Mouse (Mus musculus) CH12.LX (cell line): ENCODE measurements around the gene Tspan14. TPM values are rescaled to one million over a fixed set of nuclear protein-coding genes. Genes with fewer than 3 reads are reported as not detected.

ENCODE experiments used
- DNase-seq: peaks from one replicate; pipeline ENCODE4 v3.0.0-alpha.2; 2013; ENCODE audit errors: extremely low read depth
- H3K27ac ChIP-seq: 2 replicates; pipeline ENCODE4 v1.5.1; 2012; ENCODE audit warnings: low read depth, mild to moderate bottlenecking, control low read depth, moderate library complexity; ENCODE audit not compliant: insufficient read depth
- H3K27me3 ChIP-seq: replicated peaks from 2 replicates; pipeline ENCODE3; 2012; ENCODE audit warnings: inconsistent platforms
- H3K36me3 ChIP-seq, 2 experiments: replicated peaks in 1 of 2; 2 replicates each; pipeline versions ENCODE3 to v1.6.1; 2012; ENCODE audit warnings: inconsistent platforms in 1 of 2, low read length in 1 of 2, mild to moderate bottlenecking in 1 of 2, mixed read lengths in 1 of 2, moderate library complexity in 1 of 2; ENCODE audit not compliant: control insufficient read depth in 1 of 2, insufficient read depth in 1 of 2
- H3K4me1 ChIP-seq, 2 experiments: 2 replicates each; pipeline ENCODE4 v1.6.1; 2012; ENCODE audit warnings: inconsistent platforms in 1 of 2, moderate library complexity in 1 of 2; ENCODE audit not compliant: insufficient read depth in 2 of 2, control insufficient read depth in 1 of 2
- H3K4me2 ChIP-seq: 2 replicates; pipeline ENCODE4 v1.6.1; 2012; ENCODE audit warnings: low read depth, mild to moderate bottlenecking, control low read depth; ENCODE audit not compliant: poor library complexity, insufficient read depth, severe bottlenecking
- H3K4me3 ChIP-seq, 3 experiments: fragments of 150-350 bp in 1 of 3; sonication (generic) in 1 of 3; replicated peaks in 1 of 3; 2 replicates each; pipeline versions ENCODE3 to v1.5.1; 2011 to 2012; ENCODE audit warnings: low read depth in 2 of 3, low read length in 2 of 3, mild to moderate bottlenecking in 2 of 3, moderate library complexity in 2 of 3, control low read depth in 1 of 3, improper control_type of control experiment in 1 of 3, inconsistent platforms in 1 of 3, mixed read lengths in 1 of 3; ENCODE audit not compliant: poor library complexity in 1 of 3
- H3K79me2 ChIP-seq: replicated peaks from 2 replicates; pipeline ENCODE4 v1.6.1; 2012; ENCODE audit warnings: mild to moderate bottlenecking, moderate library complexity; ENCODE audit not compliant: control insufficient read depth, poor library complexity, insufficient read depth, severe bottlenecking; ENCODE audit errors: extremely low read depth
- H3K9ac ChIP-seq: 2 replicates; pipeline ENCODE4 v1.6.1; 2012; ENCODE audit warnings: low read depth, mild to moderate bottlenecking, control low read depth, moderate library complexity; ENCODE audit not compliant: insufficient read depth
- H3K9me3 ChIP-seq: replicated peaks from 2 replicates; pipeline ENCODE3; 2012; ENCODE audit warnings: low read length, inconsistent platforms, mixed read lengths
- BHLHE40 ChIP-seq: IDR thresholded peaks from 2 replicates; pipeline ENCODE4 v1.6.1; 2011; ENCODE audit warnings: mild to moderate bottlenecking, low read depth, low read length, improper control_type of control experiment
- CHD1 ChIP-seq: IDR thresholded peaks from 2 replicates; pipeline ENCODE4 v1.6.1; 2012; ENCODE audit warnings: low read depth, low read length, improper control_type of control experiment, inconsistent platforms
- CHD2 ChIP-seq: IDR thresholded peaks from 2 replicates; pipeline ENCODE4 v1.6.1; 2011; ENCODE audit warnings: low read length, improper control_type of control experiment
- CTCF ChIP-seq, 2 experiments: IDR thresholded peaks in 1 of 2; conservative IDR thresholded peaks in 1 of 2; 2 replicates each; pipeline ENCODE4 v1.5.1; 2011 to 2012; ENCODE audit warnings: low read depth in 2 of 2, low read length in 2 of 2, improper control_type of control experiment in 1 of 2, inconsistent platforms in 1 of 2, mild to moderate bottlenecking in 1 of 2, moderate library complexity in 1 of 2
- E2F4 ChIP-seq: IDR thresholded peaks from 2 replicates; pipeline ENCODE4 v1.6.1; 2011; ENCODE audit warnings: low read depth, low read length, improper control_type of control experiment; ENCODE audit not compliant: insufficient replicate concordance
- ELF1 ChIP-seq: IDR thresholded peaks from 2 replicates; pipeline ENCODE4 v1.6.1; 2014; ENCODE audit warnings: low read depth, mild to moderate bottlenecking, inconsistent platforms, low read length, improper control_type of control experiment
- EP300 ChIP-seq: IDR thresholded peaks from 2 replicates; pipeline ENCODE4 v1.6.1; 2011; ENCODE audit warnings: low read length, improper control_type of control experiment
- ETS1 ChIP-seq: conservative IDR thresholded peaks from 2 replicates; pipeline ENCODE4 v1.6.1; 2012; ENCODE audit warnings: low read depth, mild to moderate bottlenecking, inconsistent platforms, low read length, improper control_type of control experiment, moderate library complexity
- GABPA ChIP-seq: IDR thresholded peaks from 2 replicates; pipeline ENCODE4 v1.6.1; 2012; ENCODE audit warnings: low read depth, low read length, improper control_type of control experiment, inconsistent platforms; ENCODE audit not compliant: insufficient replicate concordance
- HCFC1 ChIP-seq: IDR thresholded peaks from 2 replicates; pipeline ENCODE4 v1.6.1; 2012; ENCODE audit warnings: low read depth, mild to moderate bottlenecking, inconsistent platforms, low read length, improper control_type of control experiment
- IRF4 ChIP-seq: IDR thresholded peaks from 2 replicates; pipeline ENCODE4 v1.6.1; 2014; ENCODE audit warnings: low read depth, mild to moderate bottlenecking, inconsistent platforms, low read length, improper control_type of control experiment
- JUN ChIP-seq: IDR thresholded peaks from 2 replicates; pipeline ENCODE4 v1.6.1; 2011; ENCODE audit warnings: low read depth, mild to moderate bottlenecking, low read length, improper control_type of control experiment, moderate library complexity; ENCODE audit not compliant: insufficient read depth
- JUND ChIP-seq: conservative IDR thresholded peaks from 2 replicates; pipeline ENCODE4 v1.6.1; 2011; ENCODE audit warnings: low read depth, low read length, improper control_type of control experiment
- KAT2A ChIP-seq: IDR thresholded peaks from 2 replicates; pipeline ENCODE4 v1.6.1; 2012; ENCODE audit warnings: low read length, improper control_type of control experiment, inconsistent platforms; ENCODE audit not compliant: insufficient replicate concordance
- MAFK ChIP-seq: IDR thresholded peaks from 2 replicates; pipeline ENCODE4 v1.6.1; 2011; ENCODE audit warnings: low read length, improper control_type of control experiment; ENCODE audit not compliant: insufficient replicate concordance
- MAX ChIP-seq: IDR thresholded peaks from 2 replicates; pipeline ENCODE4 v1.6.1; 2011; ENCODE audit warnings: low read length, improper control_type of control experiment
- MAZ ChIP-seq: IDR thresholded peaks from 2 replicates; pipeline ENCODE4 v1.6.1; 2012; ENCODE audit warnings: low read depth, mild to moderate bottlenecking, inconsistent platforms, low read length, improper control_type of control experiment, moderate library complexity
- MEF2A ChIP-seq: IDR thresholded peaks from 2 replicates; pipeline ENCODE4 v1.6.1; 2014; ENCODE audit warnings: low read depth, mild to moderate bottlenecking, inconsistent platforms, low read length, improper control_type of control experiment, borderline replicate concordance
- MXI1 ChIP-seq: IDR thresholded peaks from 2 replicates; pipeline ENCODE4 v1.6.1; 2011; ENCODE audit warnings: mild to moderate bottlenecking, low read depth, low read length, improper control_type of control experiment
- MYC ChIP-seq: IDR thresholded peaks from 2 replicates; pipeline ENCODE4 v1.6.1; 2011; ENCODE audit warnings: low read depth, mild to moderate bottlenecking, improper control_type of control experiment, low read length
- NELFE ChIP-seq: IDR thresholded peaks from 2 replicates; pipeline ENCODE4 v1.6.1; 2011; ENCODE audit warnings: low read depth, low read length, improper control_type of control experiment
- NRF1 ChIP-seq: IDR thresholded peaks from 2 replicates; pipeline ENCODE4 v1.6.1; 2014; ENCODE audit warnings: low read depth, mild to moderate bottlenecking, inconsistent platforms, low read length, improper control_type of control experiment, moderate library complexity
- PAX5 ChIP-seq: IDR thresholded peaks from 2 replicates; pipeline ENCODE4 v1.6.1; 2012; ENCODE audit warnings: low read length, inconsistent platforms, mixed read lengths
- POLR2A ChIP-seq: IDR thresholded peaks from 2 replicates; pipeline ENCODE4 v1.6.1; 2011; ENCODE audit warnings: low read depth, mild to moderate bottlenecking, improper control_type of control experiment, low read length
- POLR2AphosphoS2 ChIP-seq: IDR thresholded peaks from 2 replicates; pipeline ENCODE4 v1.6.1; 2011; ENCODE audit warnings: low read depth, low read length, improper control_type of control experiment
- RAD21 ChIP-seq: IDR thresholded peaks from 2 replicates; pipeline ENCODE4 v1.6.1; 2011; ENCODE audit warnings: low read depth, mild to moderate bottlenecking, low read length, improper control_type of control experiment, moderate library complexity
- RCOR1 ChIP-seq: conservative IDR thresholded peaks from 2 replicates; pipeline ENCODE4 v1.6.1; 2012; ENCODE audit warnings: low read depth, mild to moderate bottlenecking, inconsistent platforms, low read length, improper control_type of control experiment
- SIN3A ChIP-seq: IDR thresholded peaks from 2 replicates; pipeline ENCODE4 v1.6.1; 2012; ENCODE audit warnings: low read length, improper control_type of control experiment, inconsistent platforms
- SMC3 ChIP-seq: IDR thresholded peaks from 2 replicates; pipeline ENCODE4 v1.6.1; 2011; ENCODE audit warnings: low read depth, low read length, improper control_type of control experiment
- TBP ChIP-seq: conservative IDR thresholded peaks from 2 replicates; pipeline ENCODE4 v1.6.1; 2011; ENCODE audit warnings: low read depth, low read length, improper control_type of control experiment
- TCF12 ChIP-seq: IDR thresholded peaks from 2 replicates; pipeline ENCODE4 v1.6.1; 2014; ENCODE audit warnings: low read depth, mild to moderate bottlenecking, inconsistent platforms, low read length, improper control_type of control experiment
- UBTF ChIP-seq: IDR thresholded peaks from 2 replicates; pipeline ENCODE4 v1.6.1; 2012; ENCODE audit warnings: low read depth, mild to moderate bottlenecking, inconsistent platforms, low read length, improper control_type of control experiment, moderate library complexity
- USF1 ChIP-seq: IDR thresholded peaks from 2 replicates; pipeline ENCODE4 v1.6.1; 2014; ENCODE audit warnings: low read depth, mild to moderate bottlenecking, inconsistent platforms, low read length, improper control_type of control experiment
- USF2 ChIP-seq: conservative IDR thresholded peaks from 2 replicates; pipeline ENCODE4 v1.6.1; 2011; ENCODE audit warnings: low read depth, low read length, improper control_type of control experiment
- ZC3H11A ChIP-seq: IDR thresholded peaks from 2 replicates; pipeline ENCODE4 v1.6.1; 2012; ENCODE audit warnings: low read depth, mild to moderate bottlenecking, inconsistent platforms, low read length, improper control_type of control experiment
- ZKSCAN1 ChIP-seq: IDR thresholded peaks from 2 replicates; pipeline ENCODE4 v1.6.1; 2012; ENCODE audit warnings: low read depth, inconsistent platforms, low read length, improper control_type of control experiment, borderline replicate concordance
- ZMIZ1 ChIP-seq: IDR thresholded peaks from 2 replicates; pipeline ENCODE4 v1.6.1; 2012; ENCODE audit warnings: low read depth, mild to moderate bottlenecking, inconsistent platforms, low read length, improper control_type of control experiment
- ZNF384 ChIP-seq: IDR thresholded peaks from 2 replicates; pipeline ENCODE4 v1.6.1; 2012; ENCODE audit warnings: low read depth, low read length, improper control_type of control experiment, inconsistent platforms
- dilution Hi-C: fragments of 300-500 bp; cut with MboI; formaldehyde crosslinking; loops from 2 replicates; pipeline ENCODE4 v1.14.3; 2020; ENCODE audit warnings: low sequenced_read_pairs; ENCODE audit not compliant: extremely low pct_unique_long_range_greater_than_20kb, extremely low pct_ligation_motif_present
- in situ Hi-C: fragments of 300-500 bp; cut with MboI; formaldehyde crosslinking; loops from 3 replicates; pipeline ENCODE4 v1.14.3; 2019; ENCODE audit warnings: low sequenced_read_pairs, low pct_ligation_motif_present, low pct_unique_long_range_greater_than_20kb, mixed read lengths
- polyA plus RNA-seq: library from polyadenylated mRNA; unstranded; fragments of >175 nt; gene quantifications from 2 replicates; pipeline ENCODE4 v1.2.1, GENCODE M21; 2012; ENCODE audit warnings: low read depth; ENCODE audit not compliant: insufficient read length
- total RNA-seq, 2 experiments: library from RNA; depleted of rRNA; stranded (reverse); fragments of 300-350 nt in 1 of 2; fragments of >200 nt in 1 of 2; gene quantifications; 2 replicates each; pipeline ENCODE4 v1.2.3; 2012 to 2014

The Tspan14 gene
- total and polyA plus RNA-seq, 3 experiments: 11.6 to 19.1 (median 14.9) TPM

DNA sequence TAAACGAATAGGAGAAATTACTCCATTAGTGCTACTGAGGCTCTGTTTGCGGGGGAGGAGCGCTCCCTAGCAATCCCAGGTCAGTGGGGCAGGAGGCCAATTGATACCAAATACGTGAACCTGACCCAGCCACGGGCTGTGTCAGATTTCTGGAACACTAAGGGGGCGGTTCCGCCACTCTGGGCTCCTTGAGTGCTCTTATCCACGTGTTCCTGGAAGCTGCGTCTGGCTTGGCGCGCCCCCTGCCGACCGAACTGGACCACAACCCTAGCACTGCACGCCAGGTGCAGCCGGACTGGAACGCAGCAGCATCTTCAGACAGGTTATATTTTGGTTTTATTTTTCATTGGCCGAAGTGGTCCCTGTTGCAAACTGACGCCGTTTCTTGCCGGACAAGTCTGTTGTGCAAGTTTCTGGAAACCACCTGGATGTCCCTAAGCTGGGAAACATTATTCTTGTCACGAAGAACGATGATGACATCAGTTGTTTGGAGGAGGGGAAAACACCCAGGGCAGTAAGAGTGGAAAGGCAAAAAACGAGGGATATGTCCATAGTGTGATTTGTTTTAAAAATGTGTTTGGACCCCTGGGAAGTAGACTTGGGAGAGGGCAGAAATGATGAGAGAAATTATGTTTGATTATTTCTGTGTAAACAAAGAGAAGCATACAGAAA lies 71.9 kb downstream of the Tspan14 start:
- DNase-seq: peak; percentile 77

DNA sequence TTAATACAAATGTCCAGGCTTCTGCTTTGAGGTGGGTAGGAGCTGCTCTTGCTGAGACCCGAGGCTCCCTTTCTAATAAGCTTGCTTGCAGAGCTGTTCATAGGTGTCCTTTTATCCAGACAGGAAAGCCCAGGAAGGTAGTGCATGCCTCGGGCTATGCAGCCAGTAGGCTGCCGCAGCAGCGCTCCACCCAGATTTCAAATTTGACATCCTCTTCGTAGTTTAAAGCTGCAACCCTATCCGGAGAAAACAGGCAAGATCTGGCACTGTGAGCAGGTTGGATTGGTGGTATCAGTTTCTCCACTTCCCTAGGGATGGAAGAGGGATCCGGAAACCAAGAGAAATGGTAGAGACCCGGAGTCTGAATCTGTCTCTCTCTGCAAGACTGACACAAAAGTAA lies 72.7 kb downstream of the Tspan14 start:
- H3K9ac ChIP-seq: no peak overlapping the region
- H3K27ac ChIP-seq: no peak overlapping the region
- no peak for TF ChIP-seq CHD2
- TF ChIP-seq PAX5: no peak
- TF ChIP-seq MEF2A: no peak
- TF ChIP-seq JUND: no peak
- TF ChIP-seq EP300: no peak
- no peak for TF ChIP-seq MAZ
- no peak for TF ChIP-seq MAFK
- TF ChIP-seq MAX: no peak
- peaks cover 0 to 14% of the 10 kb centered on the region in 2 experiments; a peak in 2 of 4 replicates for H3K4me1 ChIP-seq
- in situ Hi-C loops: no loop called here
- no peaks in the 10 kb centered on the region for H3K9me3 ChIP-seq
- H3K79me2 ChIP-seq: no peaks in the 10 kb centered on the region
- dilution Hi-C loops: no loop called here
- no peaks in the 10 kb centered on the region for H3K36me3 ChIP-seq
- peaks cover 2% of the 10 kb centered on the region for H3K27me3 ChIP-seq
- no peak overlapping the region for H3K4me3 ChIP-seq
- no peak for DNase-seq
- no peak overlapping the region for H3K4me2 ChIP-seq

More for the DNA sequence above, 71.9 kb downstream of the Tspan14 start:
- peaks cover 0 to 14% of the 10 kb centered on the region in 2 experiments; a peak in 2 of 4 replicates for H3K4me1 ChIP-seq
- H3K27ac ChIP-seq: no peak overlapping the region
- dilution Hi-C loops (no loop called here), in situ Hi-C loops (no loop called here)
- no peak for TF ChIP-seq ELF1
- no peak for TF ChIP-seq ETS1
- no peak for TF ChIP-seq TBP
- TF ChIP-seq ZNF384: no peak
- no peak for TF ChIP-seq EP300
- no peak for TF ChIP-seq UBTF
- TF ChIP-seq IRF4: 0 out of 2 replicates have a peak, but pooled peaks have one; percentile 23
- TF ChIP-seq HCFC1: no peak
- TF ChIP-seq E2F4: no peak
- TF ChIP-seq RCOR1: no peak
- TF ChIP-seq POLR2A: no peak
- TF ChIP-seq ZC3H11A: no peak
- TF ChIP-seq POLR2AphosphoS2: no peak
- TF ChIP-seq PAX5: no peak
- no peak for TF ChIP-seq KAT2A
- TF ChIP-seq GABPA: no peak
- TF ChIP-seq MAFK: no peak
- TF ChIP-seq BHLHE40: 0 out of 2 replicates have a peak, but pooled peaks have one; percentile 13
- no peak for TF ChIP-seq JUND
- TF ChIP-seq CTCF (conservative IDR thresholded peaks at IDR 0.05 in 1 of 2, IDR thresholded peaks at IDR 0.05 in 1 of 2; ENCODE audit: low read depth in 2 of 2, low read length in 2 of 2): peak; percentile 44 to 84
- TF ChIP-seq SMC3: peak; percentile 63
- TF ChIP-seq CHD2: no peak
- TF ChIP-seq MEF2A: no peak
- no peak for TF ChIP-seq ZMIZ1
- TF ChIP-seq SIN3A: no peak
- TF ChIP-seq MYC: peak; percentile 97
- no peak for TF ChIP-seq CHD1
- TF ChIP-seq JUN: no peak
- peak; percentile 70 for TF ChIP-seq RAD21
- no peak for TF ChIP-seq ZKSCAN1
- TF ChIP-seq MAZ: no peak
- peak; percentile 95 for TF ChIP-seq MXI1
- TF ChIP-seq MAX: peak; percentile 96
- peak; percentile 46; the same call in 1 of the 2 replicates for TF ChIP-seq TCF12
- TF ChIP-seq NRF1: no peak
- no peak for TF ChIP-seq NELFE
- TF ChIP-seq USF2: no peak
- TF ChIP-seq USF1: no peak
- H3K4me2 ChIP-seq: peak overlapping the region; percentile 63
- no peak overlapping the region for H3K4me3 ChIP-seq
- H3K79me2 ChIP-seq: no peaks in the 10 kb centered on the region
- no peaks in the 10 kb centered on the region for H3K36me3 ChIP-seq
- H3K27me3 ChIP-seq: peaks cover 2% of the 10 kb centered on the region
- no peak overlapping the region for H3K9ac ChIP-seq
- H3K9me3 ChIP-seq: no peaks in the 10 kb centered on the region
